Mouse (Mus musculus): ENCODE data around the gene Reln.

- TF ChIP-seq GATA1 (IDR thresholded peaks at IDR 0.05; ENCODE audit: low read length) (no peak), TAL1 (IDR thresholded peaks at IDR 0.05; ENCODE audit: low read length) (no peak)
Observed at GRCm38 (mm10) chr5:22312995-22313394, 31.5 kb downstream of the Reln start.

Data from erythroblast, embryonic 14.5 days (primary cell).